Mouse (Mus musculus): ENCODE data around the gene Osbpl3. TPM values are rescaled to one million over a fixed set of nuclear protein-coding genes. Genes with fewer than 3 reads are reported as not detected.

Osbpl3 gene
- total and polyA plus RNA-seq, 3 experiments, result 12.8 to 26.5 (median 25.4) TPM

DNA sequence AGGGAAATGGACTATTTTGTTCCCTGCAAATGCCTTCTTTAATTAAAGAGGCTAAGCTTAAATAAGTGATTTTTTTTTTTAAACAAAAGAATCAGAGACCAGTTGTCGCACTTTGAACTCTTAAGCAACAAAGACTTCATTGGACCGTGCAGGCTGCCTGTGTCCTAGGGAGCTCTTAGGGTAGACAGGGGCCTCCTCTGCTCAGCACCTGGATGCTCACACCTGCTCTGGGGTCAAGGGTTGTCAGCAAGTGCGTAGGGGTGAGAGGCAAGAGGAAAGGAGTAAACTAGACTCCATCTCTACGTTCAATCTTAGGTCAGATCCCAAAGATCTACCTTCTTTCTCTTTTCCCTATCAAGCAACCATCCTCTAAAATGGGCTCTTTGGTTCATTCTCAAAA lies 37.0 kb downstream of the Osbpl3 start:
- H3K79me2 ChIP-seq (replicated peaks; ENCODE audit: control insufficient read depth, insufficient read depth, low read length), result no peaks in the 10 kb centered on the region; the same call in 1 of the 2 replicates

DNA sequence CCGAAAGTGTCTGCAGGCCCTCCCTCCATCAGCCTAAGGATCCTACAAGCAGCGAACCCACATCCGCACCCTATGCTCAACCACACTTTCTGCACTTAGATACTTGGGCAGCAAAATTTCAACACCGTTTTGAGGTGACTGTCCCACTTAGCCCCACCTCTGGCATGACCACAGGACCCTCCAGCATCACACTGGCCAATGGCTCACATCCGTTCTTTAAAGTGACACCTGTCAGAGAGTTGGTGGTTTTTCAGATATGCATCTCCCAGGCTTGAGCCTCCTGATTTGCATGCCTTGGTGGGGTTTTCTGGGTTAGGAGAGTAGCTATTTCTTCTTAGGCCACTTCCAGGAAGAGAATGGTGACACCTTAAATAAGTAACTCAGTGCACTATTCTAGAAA lies 39.1 kb downstream of the Osbpl3 start:
- no peak for DNase-seq
- Histone ChIP-seq H3K36me3 (ENCODE audit: control insufficient read depth, insufficient read depth, low read length) (peaks cover 7% of the 10 kb centered on the region), H3K4me1 (ENCODE audit: control insufficient read depth, insufficient read depth, low read length) (peaks cover 9% of the 10 kb centered on the region), H3K9ac (ENCODE audit: low read depth, low read length) (no peak overlapping the region), H3K27me3 (ENCODE audit: control insufficient read depth, insufficient read depth, low read length) (no peaks in the 10 kb centered on the region), H3K4me3 (no peak overlapping the region), H3K79me2 (replicated peaks; ENCODE audit: control insufficient read depth, insufficient read depth, low read length) (no peaks in the 10 kb centered on the region), H3K27ac (no peak overlapping the region)
- TF ChIP-seq POLR2A (IDR thresholded peaks at IDR 0.05; ENCODE audit: insufficient read depth, low read depth, low read length) (no peak), EP300 (IDR thresholded peaks at IDR 0.05; ENCODE audit: insufficient read depth, low read depth, low read length) (no peak), CTCF (IDR thresholded peaks at IDR 0.05) (no peak)
- 96% methylated on average over 5 of the region's 5 CpGs for WGBS
- intact Hi-C loops (cut with DNase I), result no loop called here

More for the DNA sequence above, 37.0 kb downstream of the Osbpl3 start:
- DNase-seq, result no peak
- Histone ChIP-seq H3K4me3 (no peak overlapping the region), H3K36me3 (ENCODE audit: control insufficient read depth, insufficient read depth, low read length) (peaks cover 7% of the 10 kb centered on the region), H3K4me1 (ENCODE audit: control insufficient read depth, insufficient read depth, low read length) (peaks cover 6% of the 10 kb centered on the region), H3K27ac (no peak overlapping the region), H3K27me3 (ENCODE audit: control insufficient read depth, insufficient read depth, low read length) (no peaks in the 10 kb centered on the region), H3K9ac (ENCODE audit: low read depth, low read length) (no peak overlapping the region)
- intact Hi-C loops (cut with DNase I), result no loop called here
- TF ChIP-seq EP300 (IDR thresholded peaks at IDR 0.05; ENCODE audit: insufficient read depth, low read depth, low read length) (no peak), POLR2A (IDR thresholded peaks at IDR 0.05; ENCODE audit: insufficient read depth, low read depth, low read length) (no peak), CTCF (IDR thresholded peaks at IDR 0.05) (no peak)
- 96% methylated on average over 4 of the region's 4 CpGs for WGBS

DNA sequence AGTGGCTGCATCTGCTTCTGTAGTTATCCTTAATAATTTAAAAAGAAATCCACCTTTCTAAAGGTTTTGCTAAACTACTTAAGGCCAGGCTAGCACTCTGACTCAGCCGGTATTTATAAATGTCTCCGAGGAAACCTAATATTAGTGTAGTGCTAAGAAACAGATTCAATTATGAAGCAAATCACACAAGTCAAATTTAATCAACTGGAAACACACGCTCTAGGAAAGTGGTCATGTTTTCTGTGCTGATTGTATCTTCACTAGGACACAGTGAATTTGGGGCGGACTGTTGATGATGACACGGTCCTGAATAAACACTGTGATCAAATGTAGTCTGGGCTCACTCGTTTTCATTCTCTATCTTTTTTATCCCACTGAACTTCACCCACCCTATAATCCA lies 40.6 kb downstream of the Osbpl3 start:
- Histone ChIP-seq H3K79me2 (replicated peaks; ENCODE audit: control insufficient read depth, insufficient read depth, low read length) (no peaks in the 10 kb centered on the region), H3K9ac (ENCODE audit: low read depth, low read length) (no peak overlapping the region), H3K36me3 (ENCODE audit: control insufficient read depth, insufficient read depth, low read length) (peaks cover 11% of the 10 kb centered on the region), H3K4me1 (ENCODE audit: control insufficient read depth, insufficient read depth, low read length) (peaks cover 9% of the 10 kb centered on the region), H3K4me3 (no peak overlapping the region), H3K27me3 (ENCODE audit: control insufficient read depth, insufficient read depth, low read length) (no peaks in the 10 kb centered on the region), H3K27ac (no peak overlapping the region; the same call in 1 of the 2 replicates)
- TF ChIP-seq EP300 (IDR thresholded peaks at IDR 0.05; ENCODE audit: insufficient read depth, low read depth, low read length) (no peak), POLR2A (IDR thresholded peaks at IDR 0.05; ENCODE audit: insufficient read depth, low read depth, low read length) (no peak), CTCF (IDR thresholded peaks at IDR 0.05) (no peak)
- intact Hi-C loops (cut with DNase I), result no loop called here
- DNase-seq, result no peak
- WGBS, result 68% methylated on average over 6 of the region's 6 CpGs

DNA sequence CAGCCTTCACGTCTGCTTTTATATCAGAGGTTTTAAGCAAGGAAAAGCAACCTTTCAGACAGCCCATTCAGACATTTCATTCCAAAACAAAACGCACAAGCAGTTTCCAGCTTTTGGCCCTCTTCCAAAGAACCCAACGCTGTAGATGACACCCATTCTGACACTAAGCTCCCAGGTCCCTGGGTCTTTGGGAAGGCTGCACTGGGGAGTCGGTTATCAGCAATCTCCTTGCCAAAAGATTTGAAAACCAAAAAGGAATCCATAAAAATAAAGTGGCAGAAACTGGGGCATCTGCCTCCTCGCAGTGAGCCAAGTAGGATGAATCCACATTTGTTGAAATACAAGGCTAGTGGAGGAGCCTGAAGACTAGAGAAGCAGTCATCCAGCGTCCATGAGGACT lies 41.5 kb downstream of the Osbpl3 start:
- 26% methylated on average over 6 of the region's 6 CpGs for WGBS
- intact Hi-C loops (cut with DNase I), result loop anchor here (5.0 kb wide), 1 partner anchor 43 kb away; the partner anchor contains the start of gene Osbpl3

DNA sequence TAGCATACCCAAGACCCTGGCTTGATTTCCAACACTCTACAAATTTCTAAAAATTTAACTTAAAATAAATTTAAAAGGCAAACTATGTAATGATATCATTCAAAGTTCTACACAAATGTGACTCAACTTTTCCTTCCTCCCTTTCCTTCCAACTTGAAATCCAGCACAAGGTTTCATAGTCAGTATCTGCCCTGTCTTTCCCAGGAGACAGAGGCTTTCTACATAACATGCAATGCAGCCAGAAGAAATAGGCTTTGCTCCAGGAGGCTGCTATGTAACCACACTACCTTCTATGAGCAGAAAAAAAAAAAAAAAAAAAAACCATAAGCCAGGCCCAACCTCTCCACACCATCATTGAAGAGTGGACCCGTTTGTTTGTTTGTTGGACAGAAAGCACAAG lies 42.6 kb downstream of the Osbpl3 start:
- Histone ChIP-seq H3K27ac (no peak overlapping the region), H3K79me2 (replicated peaks; ENCODE audit: control insufficient read depth, insufficient read depth, low read length) (no peaks in the 10 kb centered on the region), H3K36me3 (ENCODE audit: control insufficient read depth, insufficient read depth, low read length) (peaks cover 9% of the 10 kb centered on the region; the same call in 1 of the 2 replicates), H3K27me3 (ENCODE audit: control insufficient read depth, insufficient read depth, low read length) (no peaks in the 10 kb centered on the region), H3K4me3 (no peak overlapping the region), H3K9ac (ENCODE audit: low read depth, low read length) (no peak overlapping the region), H3K4me1 (ENCODE audit: control insufficient read depth, insufficient read depth, low read length) (peaks cover 9% of the 10 kb centered on the region)
- 73% methylated on average over 1 of the region's 1 CpGs for WGBS
- intact Hi-C loops (cut with DNase I), result loop anchor here (5.0 kb wide), 1 partner anchor 44 kb away; the partner anchor contains the start of gene Osbpl3
- DNase-seq, result no peak
- TF ChIP-seq POLR2A (IDR thresholded peaks at IDR 0.05; ENCODE audit: insufficient read depth, low read depth, low read length) (no peak), CTCF (IDR thresholded peaks at IDR 0.05) (no peak), EP300 (IDR thresholded peaks at IDR 0.05; ENCODE audit: insufficient read depth, low read depth, low read length) (no peak)

More for the DNA sequence above, 41.5 kb downstream of the Osbpl3 start:
- peak overlapping the region; percentile 7 for H3K27ac ChIP-seq
- TF ChIP-seq EP300 (IDR thresholded peaks at IDR 0.05; ENCODE audit: insufficient read depth, low read depth, low read length) (no peak), CTCF (IDR thresholded peaks at IDR 0.05) (no peak), POLR2A (IDR thresholded peaks at IDR 0.05; ENCODE audit: insufficient read depth, low read depth, low read length) (no peak)
- peak in 1 of 2 experiments; percentile 18 for DNase-seq
- H3K9ac ChIP-seq (ENCODE audit: low read depth, low read length), result no peak overlapping the region
- H3K27me3 ChIP-seq (ENCODE audit: control insufficient read depth, insufficient read depth, low read length), result no peaks in the 10 kb centered on the region
- H3K36me3 ChIP-seq (ENCODE audit: control insufficient read depth, insufficient read depth, low read length), result peaks cover 9% of the 10 kb centered on the region; the same call in 1 of the 2 replicates
- H3K4me3 ChIP-seq, result no peak overlapping the region
- H3K4me1 ChIP-seq (ENCODE audit: control insufficient read depth, insufficient read depth, low read length), result peaks cover 9% of the 10 kb centered on the region
- no peaks in the 10 kb centered on the region for H3K79me2 ChIP-seq (replicated peaks; ENCODE audit: control insufficient read depth, insufficient read depth, low read length)

DNA sequence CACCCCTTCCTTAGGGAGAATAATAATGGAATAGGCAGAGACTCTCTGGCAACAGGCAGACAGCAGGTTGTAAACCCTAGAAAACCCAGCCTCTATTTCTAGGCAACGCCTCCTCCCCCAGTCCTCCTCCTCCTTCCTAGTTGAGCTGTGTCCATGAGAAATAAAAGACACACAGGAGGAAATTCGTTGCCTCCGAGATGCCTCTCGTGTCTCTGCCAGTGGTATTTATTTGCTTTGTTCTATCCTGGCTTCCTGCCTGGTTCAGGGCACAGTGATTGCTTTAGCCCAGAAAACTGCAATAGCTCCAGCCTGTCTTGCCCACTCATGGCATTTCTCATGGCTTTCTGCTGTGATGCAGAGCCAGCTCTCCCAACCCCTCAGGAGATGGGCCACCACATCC lies 43.8 kb downstream of the Osbpl3 start:
- WGBS, result 11% methylated on average over 4 of the region's 4 CpGs
- Histone ChIP-seq H3K27me3 (ENCODE audit: control insufficient read depth, insufficient read depth, low read length) (no peaks in the 10 kb centered on the region), H3K4me3 (no peak overlapping the region), H3K9ac (ENCODE audit: low read depth, low read length) (no peak overlapping the region), H3K36me3 (ENCODE audit: control insufficient read depth, insufficient read depth, low read length) (peaks cover 9% of the 10 kb centered on the region; the same call in 1 of the 2 replicates), H3K79me2 (replicated peaks; ENCODE audit: control insufficient read depth, insufficient read depth, low read length) (no peaks in the 10 kb centered on the region), H3K27ac (no peak overlapping the region), H3K4me1 (ENCODE audit: control insufficient read depth, insufficient read depth, low read length) (peaks cover 9% of the 10 kb centered on the region)
- DNase-seq, result peak in 1 of 2 experiments; percentile 23
- intact Hi-C loops (cut with DNase I), result loop anchor here (5.0 kb wide), 1 partner anchor 45 kb away; the partner anchor contains the start of gene Osbpl3
- TF ChIP-seq POLR2A (IDR thresholded peaks at IDR 0.05; ENCODE audit: insufficient read depth, low read depth, low read length) (no peak), CTCF (IDR thresholded peaks at IDR 0.05) (no peak), EP300 (IDR thresholded peaks at IDR 0.05; ENCODE audit: insufficient read depth, low read depth, low read length) (no peak)
